Mouse (Mus musculus) large intestine, adult 2 months (tissue): Measurements from ENCODE around the gene Ntpcr. TPM values are rescaled to one million over a fixed set of nuclear protein-coding genes. Genes with fewer than 3 reads are reported as not detected.

Experiments
- DNase-seq: peaks from one replicate; pipeline ENCODE4 v3.0.0-alpha.2; 2012; ENCODE audit warnings: low read depth, low spot score
- WGBS: fragments of 180-500 bp; shearing (Covaris S2); methylation state at CpG from one replicate; pipeline ENCODE4 v1.1.7; 2018; 5-methylcytosine and 5-hydroxymethylcytosine counted together
- polyA plus RNA-seq: library from polyadenylated mRNA; depleted of rRNA; stranded (reverse); fragments of >200 nt; gene quantifications from 2 replicates; pipeline ENCODE4 v1.2.3, GENCODE M21; 2012; rRNA removed

The Ntpcr gene
- polyA plus RNA-seq = 22.9 and 25.6 TPM in 2 replicates

GRCm38 (mm10) chr8:125729746-125730145, at the start of gene Ntpcr:
TSS of gene Ntpcr (plus strand) at chr8:125729963.
- WGBS = 79% methylated on average over 7 of the region's 7 CpGs
- no peak for DNase-seq

- WGBS = 66% methylated on average over 8 of the region's 8 CpGs
- DNase-seq = no peak
Observed at GRCm38 (mm10) chr8:125680851-125681408, 48.8 kb upstream of the Ntpcr start.

GRCm38 (mm10) chr8:125685216-125685760, 44.5 kb upstream of the Ntpcr start:
- DNase-seq = no peak
- WGBS = 73% methylated on average over 6 of the region's 6 CpGs

GRCm38 (mm10) chr8:125686221-125686865, 43.4 kb upstream of the Ntpcr start:
- DNase-seq = no peak
- 61% methylated on average over 9 of the region's 9 CpGs for WGBS

GRCm38 (mm10) chr8:125690166-125690915, 39.4 kb upstream of the Ntpcr start:
- no peak for DNase-seq
- WGBS = 74% methylated on average over 15 of the region's 15 CpGs

- WGBS = 76% methylated on average over 3 of the region's 3 CpGs
- no peak for DNase-seq
Observed at GRCm38 (mm10) chr8:125690961-125691360, 38.8 kb upstream of the Ntpcr start.

GRCm38 (mm10) chr8:125692447-125692846, 37.3 kb upstream of the Ntpcr start:
- DNase-seq = no peak
- 62% methylated on average over 5 of the region's 5 CpGs for WGBS

- no peak for DNase-seq
- 49% methylated on average over 3 of the region's 3 CpGs for whole genome bisulfite sequencing
Observed at GRCm38 (mm10) chr8:125693197-125693596, 36.6 kb upstream of the Ntpcr start.

GRCm38 (mm10) chr8:125695951-125696350, 33.8 kb upstream of the Ntpcr start:
- 87% methylated on average over 6 of the region's 6 CpGs for WGBS
- no peak for DNase-seq

- 65% methylated on average over 6 of the region's 6 CpGs for WGBS
- DNase-seq = no peak
Observed at GRCm38 (mm10) chr8:125699391-125700025, 30.3 kb upstream of the Ntpcr start.

GRCm38 (mm10) chr8:125700407-125700806, 29.4 kb upstream of the Ntpcr start:
- no peak for DNase-seq
- WGBS = 73% methylated on average over 7 of the region's 7 CpGs

GRCm38 (mm10) chr8:125702868-125703473, 26.8 kb upstream of the Ntpcr start:
- 71% methylated on average over 15 of the region's 15 CpGs for WGBS
- no peak for DNase-seq

GRCm38 (mm10) chr8:125704434-125704833, 25.3 kb upstream of the Ntpcr start:
- WGBS = 86% methylated on average over 6 of the region's 6 CpGs
- DNase-seq = no peak

GRCm38 (mm10) chr8:125705816-125706215, 23.9 kb upstream of the Ntpcr start:
- WGBS = 80% methylated on average over 7 of the region's 7 CpGs
- DNase-seq = no peak

GRCm38 (mm10) chr8:125709171-125709570, 20.6 kb upstream of the Ntpcr start:
- 84% methylated on average over 5 of the region's 5 CpGs for WGBS
- no peak for DNase-seq

- 81% methylated on average over 5 of the region's 5 CpGs for WGBS
- DNase-seq = no peak
Observed at GRCm38 (mm10) chr8:125711514-125711913, 18.2 kb upstream of the Ntpcr start.

- 54% methylated on average over 4 of the region's 4 CpGs for WGBS
- no peak for DNase-seq
Observed at GRCm38 (mm10) chr8:125716211-125716610, 13.6 kb upstream of the Ntpcr start.

- 48% methylated on average over 7 of the region's 7 CpGs for WGBS
- DNase-seq = no peak
Observed at GRCm38 (mm10) chr8:125716613-125717012, 13.2 kb upstream of the Ntpcr start.

GRCm38 (mm10) chr8:125718914-125719313, 10.8 kb upstream of the Ntpcr start:
- 56% methylated on average over 4 of the region's 4 CpGs for WGBS
- DNase-seq = no peak

- no peak for DNase-seq
- 80% methylated on average over 7 of the region's 7 CpGs for WGBS
Observed at GRCm38 (mm10) chr8:125722675-125723074, 7.1 kb upstream of the Ntpcr start.
